Mouse (Mus musculus) heart, embryonic 13.5 days (tissue): Measurements from ENCODE around the gene Ccser1. TPM values are rescaled to one million over a fixed set of nuclear protein-coding genes. Genes with fewer than 3 reads are reported as not detected.

Source experiments
- ATAC-seq: fragments of 200-750 bp; cut with Nextera tagmentation; 2 replicates; pipeline ENCODE4 v1.8.0; 2017; ENCODE audit warnings: moderate TSS enrichment; ENCODE audit not compliant: insufficient number of reproducible peaks, low FRiP score, low TSS enrichment; ENCODE audit errors: extremely low read depth
- H3K27ac ChIP-seq: fragments of 300-500 bp; sonication (generic); replicated peaks from 2 replicates; pipeline ENCODE4 v1.5.1; 2015; ENCODE audit warnings: moderate library complexity, mild to moderate bottlenecking, inconsistent platforms
- H3K27me3 ChIP-seq: fragments of 300-500 bp; sonication (generic); replicated peaks from 2 replicates; pipeline ENCODE4 v1.6.1; 2015; ENCODE audit warnings: mild to moderate bottlenecking, inconsistent platforms
- H3K36me3 ChIP-seq: fragments of 300-500 bp; sonication (generic); 2 replicates; pipeline ENCODE4 v1.6.1; 2015; ENCODE audit warnings: mild to moderate bottlenecking, inconsistent platforms
- H3K4me1 ChIP-seq: fragments of 300-500 bp; sonication (generic); 2 replicates; pipeline ENCODE4 v1.6.1; 2015; ENCODE audit warnings: inconsistent platforms
- H3K4me2 ChIP-seq: fragments of 300-500 bp; sonication (generic); 2 replicates; pipeline ENCODE4 v1.6.1; 2015; ENCODE audit warnings: inconsistent platforms, mild to moderate bottlenecking, moderate library complexity
- H3K4me3 ChIP-seq: fragments of 300-500 bp; sonication (generic); 2 replicates; pipeline ENCODE4 v1.5.1; 2015; ENCODE audit warnings: moderate library complexity, mild to moderate bottlenecking, inconsistent platforms
- H3K9ac ChIP-seq: fragments of 300-500 bp; sonication (generic); 2 replicates; pipeline ENCODE4 v1.6.1; 2015; ENCODE audit warnings: inconsistent platforms, mild to moderate bottlenecking, moderate library complexity
- H3K9me3 ChIP-seq: fragments of 300-500 bp; sonication (generic); 2 replicates; pipeline ENCODE4 v1.6.1; 2016; ENCODE audit warnings: inconsistent platforms
- WGBS: fragments of 180-500 bp; shearing (Covaris S2); methylation state at CpG from one replicate; pipeline ENCODE4 v1.1.7; 2015; ENCODE audit warnings: mixed read lengths; 5-methylcytosine and 5-hydroxymethylcytosine counted together
- polyA plus RNA-seq: library from polyadenylated mRNA; unstranded; fragments of >200 nt; fragmentation: Nextera tagmentation; extraction: Ambion mirVana; gene quantifications from 2 replicates; pipeline ENCODE4 v1.2.1, GENCODE M21; 2015

The Ccser1 gene
- polyA plus RNA-seq, 1 experiment from 2014 or later = 1.2 TPM

- Histone ChIP-seq H3K9ac (peak overlapping the region; percentile 83), H3K4me3 (peak overlapping the region; percentile 71), H3K4me2 (peak overlapping the region; percentile 100), H3K9me3 (no peaks in the 10 kb centered on the region), H3K27me3 (peaks cover 29% of the 10 kb centered on the region), H3K4me1 (peaks cover 5% of the 10 kb centered on the region; the same call in 1 of the 2 replicates), H3K27ac (no peak overlapping the region), H3K36me3 (no peaks in the 10 kb centered on the region)
- under 1% methylated on average over 33 of the region's 42 CpGs for WGBS
- no peak for ATAC-seq
Observed at GRCm38 (mm10) chr6:61180756-61181191, 650 bp downstream of the Ccser1 start.

DNA sequence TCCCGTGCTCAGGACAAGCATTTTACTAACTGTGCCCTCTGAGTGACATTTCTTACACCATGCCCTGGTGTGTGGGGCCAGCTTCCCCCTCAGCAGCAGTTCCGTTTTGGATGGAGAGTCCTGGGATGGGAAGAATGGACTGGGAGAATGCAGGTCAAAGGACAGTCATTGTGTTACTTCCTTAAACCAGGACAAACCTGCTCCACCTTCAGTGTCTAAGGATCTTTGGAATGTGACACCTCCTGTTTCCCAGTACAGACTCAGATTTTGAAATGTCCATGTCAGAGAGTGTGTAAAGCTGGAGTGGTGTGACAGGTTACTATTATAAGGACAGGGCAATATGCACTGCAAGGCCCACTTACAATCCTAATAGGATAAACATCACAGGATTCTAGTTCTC is 8.9 kb downstream of the Ccser1 start:
- H3K4me1 ChIP-seq = 0 out of 2 replicates have a peak, but pooled peaks cover 3% of the 10 kb centered on the region
- no peaks in the 10 kb centered on the region for H3K36me3 ChIP-seq
- no peaks in the 10 kb centered on the region for H3K9me3 ChIP-seq
- WGBS = 52% methylated on average over 2 of the region's 2 CpGs
- H3K27ac ChIP-seq = no peak overlapping the region
- H3K4me2 ChIP-seq = no peak overlapping the region
- no peak overlapping the region for H3K9ac ChIP-seq
- H3K27me3 ChIP-seq = no peaks in the 10 kb centered on the region
- H3K4me3 ChIP-seq = no peak overlapping the region
- no peak for ATAC-seq

- Histone ChIP-seq H3K4me1 (0 out of 2 replicates have a peak, but pooled peaks cover 1% of the 10 kb centered on the region), H3K27me3 (no peaks in the 10 kb centered on the region), H3K4me2 (no peak overlapping the region), H3K9me3 (no peaks in the 10 kb centered on the region), H3K9ac (no peak overlapping the region), H3K4me3 (no peak overlapping the region), H3K36me3 (no peaks in the 10 kb centered on the region), H3K27ac (no peak overlapping the region)
- WGBS = 52% methylated on average over 13 of the region's 13 CpGs
- no peak for ATAC-seq
Observed at GRCm38 (mm10) chr6:61191597-61192386, 11.7 kb downstream of the Ccser1 start.

DNA sequence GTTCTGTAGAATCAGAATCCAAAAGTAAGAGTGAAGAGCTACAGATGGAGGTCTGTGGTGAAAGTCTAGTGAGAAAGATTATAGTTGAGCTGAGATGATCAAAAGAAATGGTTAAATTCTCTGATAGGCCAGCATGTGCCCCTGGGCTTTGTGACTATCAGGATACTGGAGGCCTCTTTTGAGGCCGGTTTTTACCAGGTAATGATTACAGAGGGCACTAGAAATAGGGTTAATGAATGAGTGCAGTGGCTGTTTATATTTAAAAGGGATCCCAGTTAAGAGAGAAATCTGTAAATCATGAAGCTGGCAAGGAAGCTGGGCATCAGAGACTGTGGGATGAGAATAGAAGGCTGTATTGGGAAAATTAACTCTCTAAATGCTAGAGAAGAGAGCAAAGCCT is 23.2 kb downstream of the Ccser1 start:
- 61% methylated on average over 1 of the region's 1 CpGs for WGBS
- H3K27ac ChIP-seq = no peak overlapping the region
- H3K4me3 ChIP-seq = no peak overlapping the region
- ATAC-seq = no peak
- no peak overlapping the region for H3K4me2 ChIP-seq
- H3K4me1 ChIP-seq = no peaks in the 10 kb centered on the region
- H3K36me3 ChIP-seq = no peaks in the 10 kb centered on the region
- H3K9ac ChIP-seq = no peak overlapping the region
- no peaks in the 10 kb centered on the region for H3K27me3 ChIP-seq
- no peaks in the 10 kb centered on the region for H3K9me3 ChIP-seq

DNA sequence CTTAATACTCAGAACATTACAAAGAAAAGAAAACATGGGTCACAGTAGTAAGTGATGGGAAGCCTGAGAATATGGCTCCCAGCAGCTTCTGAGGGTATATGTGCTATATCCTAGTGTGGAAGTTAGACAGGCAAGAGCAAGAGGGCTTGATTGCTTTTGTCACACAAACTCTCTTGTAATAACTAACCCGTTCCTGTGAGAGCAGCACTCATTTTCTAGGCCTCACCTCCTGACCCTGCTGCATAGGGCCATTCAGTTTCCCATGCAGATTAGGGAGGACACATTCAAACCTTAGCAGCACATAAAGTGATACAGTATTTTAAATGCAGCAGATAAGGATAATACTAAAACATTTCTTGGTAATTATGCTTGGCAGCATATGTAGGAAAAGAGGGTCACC is 25.9 kb downstream of the Ccser1 start:
- H3K36me3 ChIP-seq = no peaks in the 10 kb centered on the region
- ATAC-seq = no peak
- H3K9ac ChIP-seq = no peak overlapping the region
- H3K27ac ChIP-seq = no peak overlapping the region
- H3K4me1 ChIP-seq = no peaks in the 10 kb centered on the region
- H3K4me2 ChIP-seq = no peak overlapping the region
- H3K9me3 ChIP-seq = no peaks in the 10 kb centered on the region
- H3K27me3 ChIP-seq = no peaks in the 10 kb centered on the region
- 45% methylated on average over 1 of the region's 1 CpGs for WGBS
- H3K4me3 ChIP-seq = no peak overlapping the region

GRCm38 (mm10) chr6:61206619-61207018 is 26.5 kb downstream of the Ccser1 start:
- Histone ChIP-seq H3K9ac (no peak overlapping the region), H3K4me3 (no peak overlapping the region), H3K27ac (no peak overlapping the region), H3K4me1 (no peaks in the 10 kb centered on the region), H3K27me3 (no peaks in the 10 kb centered on the region), H3K9me3 (no peaks in the 10 kb centered on the region), H3K4me2 (no peak overlapping the region), H3K36me3 (no peaks in the 10 kb centered on the region)
- WGBS = 62% methylated on average over 2 of the region's 2 CpGs
- ATAC-seq = no peak

DNA sequence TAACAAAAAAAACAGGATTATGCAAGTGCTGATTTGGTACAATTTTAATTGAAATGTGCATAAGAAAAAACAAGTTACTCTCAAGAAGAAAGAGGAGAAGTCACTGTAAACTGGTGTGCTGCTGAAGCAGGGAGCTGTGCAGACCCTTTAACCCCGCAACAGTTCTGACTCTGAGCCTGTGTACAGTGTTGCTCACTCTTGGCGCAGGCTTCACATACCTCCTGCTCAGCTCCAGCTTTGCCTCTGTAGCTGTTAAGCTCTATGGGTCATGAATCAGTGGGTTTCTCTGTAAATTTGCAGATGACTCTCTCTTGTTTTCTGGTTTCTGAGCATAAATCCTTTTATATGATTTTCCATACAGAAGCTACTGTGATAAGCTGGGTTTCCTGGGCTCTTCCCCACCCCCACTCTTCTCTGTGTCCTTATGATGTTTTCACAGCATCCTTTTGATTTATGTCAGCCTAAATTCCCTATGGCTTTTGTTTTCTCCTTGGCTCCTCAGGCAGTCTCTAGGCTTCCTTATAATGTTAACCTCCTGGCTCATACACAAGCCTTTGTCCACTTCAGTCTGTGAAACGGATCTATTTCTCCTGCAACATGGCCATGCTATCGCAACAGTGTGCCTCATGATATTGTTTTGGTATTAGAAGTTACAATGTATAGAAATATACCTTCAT is 30.1 kb downstream of the Ccser1 start:
- Histone ChIP-seq H3K4me1 (no peaks in the 10 kb centered on the region), H3K4me2 (no peak overlapping the region), H3K9me3 (no peaks in the 10 kb centered on the region), H3K4me3 (no peak overlapping the region), H3K27me3 (no peaks in the 10 kb centered on the region), H3K9ac (no peak overlapping the region), H3K36me3 (no peaks in the 10 kb centered on the region), H3K27ac (no peak overlapping the region)
- WGBS = 72% methylated on average over 4 of the region's 4 CpGs
- ATAC-seq = no peak

DNA sequence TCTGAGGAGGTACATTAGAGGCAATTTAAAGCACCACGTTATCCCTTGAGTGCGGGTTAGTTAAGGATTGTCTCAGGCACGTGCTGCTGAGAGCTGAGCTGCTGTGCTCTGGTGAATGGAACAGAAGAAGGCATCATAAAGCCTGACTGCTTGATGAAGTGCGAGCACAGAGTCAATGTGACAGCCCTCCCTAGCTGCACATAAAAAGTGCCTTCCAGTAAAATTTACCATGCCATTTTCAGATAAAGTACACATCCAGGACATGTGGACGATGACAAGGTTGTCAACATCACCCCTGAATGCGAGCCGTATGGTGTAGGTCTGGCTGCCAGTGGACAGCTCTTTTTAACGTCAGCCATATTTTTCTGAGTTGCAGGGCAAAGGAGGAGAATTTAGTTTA is 35.6 kb downstream of the Ccser1 start:
- ATAC-seq = no peak
- H3K27ac ChIP-seq = no peak overlapping the region
- no peak overlapping the region for H3K4me2 ChIP-seq

DNA sequence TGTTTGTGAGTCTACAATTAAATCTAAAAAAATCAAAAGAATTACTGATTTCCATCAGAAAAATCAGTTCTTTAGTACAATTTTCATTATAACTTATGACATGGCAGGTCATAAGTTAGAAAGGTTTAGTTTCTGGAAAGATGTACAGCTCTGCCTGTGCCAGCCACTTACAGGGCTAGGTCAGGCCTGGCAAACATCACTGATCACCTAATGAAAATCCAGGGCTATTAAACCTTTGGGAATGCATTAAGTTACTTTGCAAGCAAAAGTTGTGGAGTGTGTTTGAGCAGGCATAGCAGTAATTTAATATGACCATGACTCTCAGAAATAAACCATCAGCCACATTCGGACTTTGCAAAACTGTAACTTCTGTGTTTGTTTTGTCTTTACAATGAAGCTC is 36.4 kb downstream of the Ccser1 start:
- Histone ChIP-seq H3K4me2 (no peak overlapping the region), H3K9ac (no peak overlapping the region), H3K4me3 (no peak overlapping the region), H3K9me3 (no peaks in the 10 kb centered on the region), H3K27me3 (no peaks in the 10 kb centered on the region), H3K27ac (no peak overlapping the region), H3K4me1 (no peaks in the 10 kb centered on the region), H3K36me3 (no peaks in the 10 kb centered on the region)
- WGBS = 70% methylated on average over 1 of the region's 1 CpGs
- ATAC-seq = no peak

More for the DNA sequence above, 35.6 kb downstream of the Ccser1 start:
- Histone ChIP-seq H3K4me3 (no peak overlapping the region), H3K27me3 (no peaks in the 10 kb centered on the region), H3K4me1 (no peaks in the 10 kb centered on the region), H3K36me3 (no peaks in the 10 kb centered on the region), H3K9ac (no peak overlapping the region), H3K9me3 (no peaks in the 10 kb centered on the region)
- WGBS = 38% methylated on average over 8 of the region's 8 CpGs

- no peak overlapping the region for H3K4me3 ChIP-seq
- H3K4me2 ChIP-seq = no peak overlapping the region
- ATAC-seq = no peak
- no peak overlapping the region for H3K27ac ChIP-seq
- H3K4me1 ChIP-seq = no peaks in the 10 kb centered on the region
- H3K9me3 ChIP-seq = no peaks in the 10 kb centered on the region
- 57% methylated on average over 2 of the region's 2 CpGs for WGBS
- no peak overlapping the region for H3K9ac ChIP-seq
- H3K27me3 ChIP-seq = no peaks in the 10 kb centered on the region
- no peaks in the 10 kb centered on the region for H3K36me3 ChIP-seq
Observed at GRCm38 (mm10) chr6:61217717-61218116, 37.6 kb downstream of the Ccser1 start.

DNA sequence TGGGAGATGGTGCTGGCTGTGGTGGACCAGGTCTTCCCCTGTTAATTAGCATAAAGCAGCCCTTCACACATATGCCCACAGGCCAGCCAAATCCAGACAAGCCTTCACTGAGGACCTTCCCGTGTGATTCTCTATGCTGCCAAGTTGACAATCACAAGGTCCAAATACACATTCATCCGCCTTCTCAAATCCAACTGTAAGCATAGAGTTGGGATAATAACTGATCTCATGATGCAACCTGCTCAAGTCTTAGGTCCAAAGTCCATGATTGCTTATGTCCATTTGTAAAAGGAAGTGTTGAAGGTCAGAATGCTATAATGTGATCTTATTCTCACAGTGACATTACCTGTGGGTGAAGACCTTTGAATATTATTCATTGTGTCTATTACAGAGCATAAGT is 43.4 kb downstream of the Ccser1 start:
- Histone ChIP-seq H3K4me3 (no peak overlapping the region), H3K27ac (no peak overlapping the region), H3K27me3 (no peaks in the 10 kb centered on the region), H3K4me2 (no peak overlapping the region), H3K9me3 (no peaks in the 10 kb centered on the region), H3K4me1 (no peaks in the 10 kb centered on the region), H3K36me3 (no peaks in the 10 kb centered on the region), H3K9ac (no peak overlapping the region)
- WGBS = 68% methylated on average over 2 of the region's 2 CpGs
- no peak for ATAC-seq

- no peak for ATAC-seq
- Histone ChIP-seq H3K4me1 (no peaks in the 10 kb centered on the region), H3K27me3 (no peaks in the 10 kb centered on the region), H3K27ac (no peak overlapping the region), H3K36me3 (no peaks in the 10 kb centered on the region), H3K9me3 (no peaks in the 10 kb centered on the region), H3K9ac (no peak overlapping the region), H3K4me2 (no peak overlapping the region), H3K4me3 (no peak overlapping the region)
Observed at GRCm38 (mm10) chr6:61225302-61225701, 45.2 kb downstream of the Ccser1 start.
